Mouse (Mus musculus): ENCODE data around the gene Dennd6a.

GRCm38 (mm10) chr14:26557581-26557980 lies 16.1 kb upstream of the Dennd6a start:
- TF ChIP-seq CTCF (IDR thresholded peaks at IDR 0.05; ENCODE audit: low read depth, low read length) = no peak
- no peak for TF ChIP-seq POLR2A (IDR thresholded peaks at IDR 0.05; ENCODE audit: borderline replicate concordance, low read depth, low read length)

All from bone marrow macrophage, adult 2 months (primary cell).